Mouse (Mus musculus) erythroblast, embryonic 14.5 days (primary cell): Measurements from ENCODE around the gene Wdr17. TPM values are rescaled to one million over a fixed set of nuclear protein-coding genes. Genes with fewer than 3 reads are reported as not detected.

Source experiments
- H3K27me3 ChIP-seq: 2 replicates; pipeline ENCODE4 v1.6.1; 2012; ENCODE audit warnings: inconsistent platforms; ENCODE audit not compliant: control insufficient read depth
- H3K36me3 ChIP-seq: 2 replicates; pipeline ENCODE4 v1.6.1; 2012; ENCODE audit warnings: mild to moderate bottlenecking, inconsistent platforms; ENCODE audit not compliant: control insufficient read depth
- H3K4me1 ChIP-seq: 2 replicates; pipeline ENCODE4 v1.6.1; 2012; ENCODE audit warnings: inconsistent platforms; ENCODE audit not compliant: control insufficient read depth
- H3K4me3 ChIP-seq: replicated peaks from 2 replicates; pipeline ENCODE3; 2012; ENCODE audit warnings: moderate library complexity, mild to moderate bottlenecking, inconsistent platforms
- H3K9me3 ChIP-seq: 2 replicates; pipeline ENCODE4 v1.6.1; 2012; ENCODE audit warnings: low read length, inconsistent platforms, mixed read lengths; ENCODE audit not compliant: control insufficient read depth
- GATA1 ChIP-seq: IDR thresholded peaks from 2 replicates; pipeline ENCODE4 v1.6.1; 2012; ENCODE audit warnings: low read length, inconsistent platforms, mixed read lengths
- TAL1 ChIP-seq: IDR thresholded peaks from 3 replicates; pipeline ENCODE4 v1.6.1; 2012; ENCODE audit warnings: low read length, inconsistent platforms, mixed read lengths
- polyA plus RNA-seq: library from polyadenylated mRNA; stranded (reverse); fragments of >175 nt; gene quantifications from 2 replicates; pipeline ENCODE4 v1.2.3, GENCODE M21; 2012

The Wdr17 gene
- polyA plus RNA-seq, 1 experiment: not detected

GRCm38 (mm10) chr8:54886560-54886959, 424 bp downstream of the Wdr17 start:
- no peaks in the 10 kb centered on the region for H3K9me3 ChIP-seq
- TF ChIP-seq TAL1 (no peak), GATA1 (no peak)
- no peak overlapping the region for H3K4me3 ChIP-seq
- no peaks in the 10 kb centered on the region for H3K27me3 ChIP-seq
- no peaks in the 10 kb centered on the region for H3K36me3 ChIP-seq
- no peaks in the 10 kb centered on the region for H3K4me1 ChIP-seq

- Histone ChIP-seq H3K4me1 (no peaks in the 10 kb centered on the region), H3K9me3 (no peaks in the 10 kb centered on the region), H3K36me3 (no peaks in the 10 kb centered on the region), H3K27me3 (no peaks in the 10 kb centered on the region), H3K4me3 (no peak overlapping the region)
- TF ChIP-seq TAL1 (no peak), GATA1 (no peak)
Measured at GRCm38 (mm10) chr8:54876458-54876857, 10.5 kb downstream of the Wdr17 start.

DNA sequence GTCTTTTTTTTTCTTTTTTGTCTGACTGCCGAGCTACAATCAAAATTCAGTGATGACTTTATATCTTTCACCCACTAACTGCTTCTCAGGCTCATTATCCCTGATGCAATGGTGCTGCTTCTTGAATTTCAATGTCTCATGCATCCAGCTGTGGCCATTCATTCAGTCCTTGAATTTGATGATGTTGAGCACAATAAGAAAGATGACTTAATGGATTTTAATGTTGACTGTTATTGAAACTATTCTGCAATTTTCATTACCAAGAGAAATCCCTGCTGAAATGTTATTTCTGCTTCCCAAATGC, 22.3 kb downstream of the Wdr17 start:
- no peaks in the 10 kb centered on the region for H3K27me3 ChIP-seq
- no peaks in the 10 kb centered on the region for H3K9me3 ChIP-seq
- no peaks in the 10 kb centered on the region for H3K4me1 ChIP-seq
- H3K36me3 ChIP-seq: no peaks in the 10 kb centered on the region
- H3K4me3 ChIP-seq: no peak overlapping the region
- TF ChIP-seq TAL1: no peak
- TF ChIP-seq GATA1: no peak

GRCm38 (mm10) chr8:54864038-54864760, 22.8 kb downstream of the Wdr17 start:
- H3K36me3 ChIP-seq: no peaks in the 10 kb centered on the region
- no peak for TF ChIP-seq GATA1
- TF ChIP-seq TAL1: no peak
- no peaks in the 10 kb centered on the region for H3K9me3 ChIP-seq
- no peak overlapping the region for H3K4me3 ChIP-seq
- H3K27me3 ChIP-seq: no peaks in the 10 kb centered on the region
- H3K4me1 ChIP-seq: no peaks in the 10 kb centered on the region

DNA sequence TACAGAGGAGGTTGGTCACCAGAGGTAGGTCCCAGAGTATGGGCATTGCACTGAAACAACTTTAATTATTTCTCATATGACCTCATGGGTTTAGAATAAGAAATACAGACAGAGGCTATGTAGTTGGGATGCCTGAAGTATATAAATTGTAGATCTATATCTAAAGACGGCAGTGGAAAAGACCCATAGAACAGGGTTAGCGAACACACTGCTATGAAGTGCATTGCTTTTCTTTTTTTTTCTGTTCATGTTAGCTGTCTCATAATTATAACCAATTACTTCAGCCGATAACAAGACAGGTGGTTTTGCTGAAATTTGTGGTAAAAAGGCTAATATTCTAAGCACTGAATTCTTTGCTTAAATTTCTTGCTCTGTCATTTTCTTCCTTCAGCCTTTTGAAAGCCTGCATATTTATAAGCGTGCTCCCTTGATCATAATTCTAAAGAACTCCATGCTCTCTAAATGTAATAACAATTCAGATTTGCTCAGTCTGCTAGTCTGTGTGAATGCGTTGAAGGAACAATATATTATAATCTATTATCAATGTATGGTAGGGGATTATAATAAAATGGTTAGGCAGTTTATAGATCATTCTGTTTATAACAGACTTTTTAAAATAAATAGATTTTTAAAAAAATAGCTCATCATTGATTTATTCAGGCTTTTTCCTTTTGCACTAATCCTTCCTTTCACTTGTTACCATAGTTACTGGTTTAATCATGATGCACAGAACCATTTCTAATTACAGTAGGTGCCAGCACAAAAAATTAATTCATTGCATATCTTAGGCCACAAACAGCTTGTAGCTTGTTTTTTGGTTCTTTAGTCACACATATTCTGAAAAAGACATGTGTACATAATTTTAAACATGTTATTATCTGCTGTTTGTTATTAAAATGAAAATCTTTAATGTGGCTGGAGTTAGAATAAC, 50.7 kb downstream of the Wdr17 start:
- Histone ChIP-seq H3K9me3 (no peaks in the 10 kb centered on the region), H3K4me3 (no peak overlapping the region), H3K27me3 (no peaks in the 10 kb centered on the region), H3K4me1 (no peaks in the 10 kb centered on the region), H3K36me3 (no peaks in the 10 kb centered on the region)
- TF ChIP-seq GATA1 (no peak), TAL1 (no peak)

- no peaks in the 10 kb centered on the region for H3K27me3 ChIP-seq
- no peaks in the 10 kb centered on the region for H3K9me3 ChIP-seq
- H3K4me1 ChIP-seq: no peaks in the 10 kb centered on the region
- TF ChIP-seq TAL1: no peak
- TF ChIP-seq GATA1: no peak
- H3K36me3 ChIP-seq: no peaks in the 10 kb centered on the region
- no peak overlapping the region for H3K4me3 ChIP-seq
Measured at GRCm38 (mm10) chr8:54829794-54830426, 57.1 kb downstream of the Wdr17 start.

- H3K27me3 ChIP-seq: no peaks in the 10 kb centered on the region
- no peaks in the 10 kb centered on the region for H3K9me3 ChIP-seq
- H3K4me3 ChIP-seq: no peak overlapping the region
- no peaks in the 10 kb centered on the region for H3K36me3 ChIP-seq
- TF ChIP-seq GATA1 (no peak), TAL1 (no peak)
- no peaks in the 10 kb centered on the region for H3K4me1 ChIP-seq
Measured at GRCm38 (mm10) chr8:54827974-54828373, 59.0 kb downstream of the Wdr17 start.

- H3K27me3 ChIP-seq: no peaks in the 10 kb centered on the region
- no peaks in the 10 kb centered on the region for H3K36me3 ChIP-seq
- H3K4me3 ChIP-seq: no peak overlapping the region
- TF ChIP-seq GATA1: no peak
- no peak for TF ChIP-seq TAL1
- H3K4me1 ChIP-seq: no peaks in the 10 kb centered on the region
- H3K9me3 ChIP-seq: no peaks in the 10 kb centered on the region
Measured at GRCm38 (mm10) chr8:54822956-54823355, 64.0 kb downstream of the Wdr17 start.

GRCm38 (mm10) chr8:54818651-54819050, 68.3 kb downstream of the Wdr17 start:
- Histone ChIP-seq H3K36me3 (no peaks in the 10 kb centered on the region), H3K27me3 (no peaks in the 10 kb centered on the region), H3K9me3 (no peaks in the 10 kb centered on the region), H3K4me3 (no peak overlapping the region), H3K4me1 (no peaks in the 10 kb centered on the region)
- TF ChIP-seq GATA1 (no peak), TAL1 (no peak)

DNA sequence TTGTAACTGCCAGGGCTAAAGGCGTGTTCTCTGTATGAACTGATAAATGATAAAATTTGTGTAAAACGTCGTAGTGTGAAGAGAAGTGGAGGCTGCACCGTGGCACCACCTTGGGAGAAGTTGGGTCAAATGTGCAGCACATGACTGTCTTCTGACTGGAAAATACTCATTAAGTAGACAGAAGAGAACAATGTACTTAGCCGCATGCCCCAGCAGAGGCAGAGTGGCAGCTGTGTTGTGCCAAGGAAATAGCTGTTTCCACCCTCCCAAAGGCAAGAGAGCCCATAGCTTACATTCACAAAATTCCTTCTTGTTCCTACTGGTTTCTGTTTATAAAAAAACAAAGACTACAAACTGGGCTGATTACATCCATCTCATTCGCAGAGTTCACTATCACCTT, 78.8 kb downstream of the Wdr17 start:
- H3K4me1 ChIP-seq: no peaks in the 10 kb centered on the region

More for the DNA sequence above, 78.8 kb downstream of the Wdr17 start:
- no peaks in the 10 kb centered on the region for H3K9me3 ChIP-seq
- H3K4me3 ChIP-seq: no peak overlapping the region
- H3K27me3 ChIP-seq: no peaks in the 10 kb centered on the region
- no peaks in the 10 kb centered on the region for H3K36me3 ChIP-seq
- TF ChIP-seq TAL1: no peak
- no peak for TF ChIP-seq GATA1
